Mouse (Mus musculus): ENCODE measurements around the gene Atp1b1.
A peak's percentile ranks its signal among the peaks of the same experiment; 100 is the strongest.

Atp1b1 gene

DNA sequence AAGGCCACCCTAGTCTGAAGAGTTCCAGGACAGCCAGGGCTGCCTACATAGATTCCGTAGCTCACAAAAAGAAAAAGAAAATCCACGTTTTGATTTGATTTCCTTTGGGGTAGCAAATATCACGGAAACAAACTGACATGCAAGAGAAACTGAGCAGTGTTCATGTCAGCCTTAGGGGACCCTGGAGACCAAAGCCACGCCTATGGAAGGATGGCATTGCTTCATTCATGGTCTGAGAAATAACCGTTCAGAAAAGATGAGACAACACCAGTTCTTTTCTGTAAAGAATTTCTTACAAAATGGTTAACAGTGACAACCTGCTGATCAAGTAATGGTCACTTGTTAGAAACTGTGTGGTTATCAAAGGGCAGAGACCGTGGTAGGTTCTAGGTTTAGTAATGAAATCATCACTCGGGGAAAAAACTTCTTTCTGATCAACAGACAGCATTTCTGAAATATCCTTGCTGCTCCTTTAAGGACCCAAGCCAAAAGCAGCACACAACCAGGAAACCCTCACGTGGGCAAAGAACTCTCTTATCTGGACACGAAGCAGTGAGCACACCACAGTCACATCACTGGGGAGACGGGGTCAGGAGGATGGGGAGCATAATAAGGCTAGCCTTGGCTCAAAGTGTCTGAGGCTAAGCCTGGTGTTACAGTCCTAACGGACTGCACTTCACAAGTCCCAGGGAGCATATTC is 17.3 kb downstream of the Atp1b1 start:
- no peak for DNase-seq (ENCODE audit: low spot score)

- no peak for DNase-seq (ENCODE audit: low spot score)
These were observed 17.9 kb downstream of the Atp1b1 start for GRCm38 (mm10) chr1:164440230-164440629.

GRCm38 (mm10) chr1:164436749-164437148 is 21.4 kb downstream of the Atp1b1 start:
- no peak for DNase-seq (ENCODE audit: low spot score)

- no peak for DNase-seq (ENCODE audit: low spot score)
These were observed 24.1 kb downstream of the Atp1b1 start for GRCm38 (mm10) chr1:164434049-164434448.

- DNase-seq (ENCODE audit: low spot score): no peak
These were observed 25.5 kb downstream of the Atp1b1 start for GRCm38 (mm10) chr1:164432649-164433048.

GRCm38 (mm10) chr1:164428644-164429043 is 29.5 kb downstream of the Atp1b1 start:
- no peak for DNase-seq (ENCODE audit: low spot score)

DNA sequence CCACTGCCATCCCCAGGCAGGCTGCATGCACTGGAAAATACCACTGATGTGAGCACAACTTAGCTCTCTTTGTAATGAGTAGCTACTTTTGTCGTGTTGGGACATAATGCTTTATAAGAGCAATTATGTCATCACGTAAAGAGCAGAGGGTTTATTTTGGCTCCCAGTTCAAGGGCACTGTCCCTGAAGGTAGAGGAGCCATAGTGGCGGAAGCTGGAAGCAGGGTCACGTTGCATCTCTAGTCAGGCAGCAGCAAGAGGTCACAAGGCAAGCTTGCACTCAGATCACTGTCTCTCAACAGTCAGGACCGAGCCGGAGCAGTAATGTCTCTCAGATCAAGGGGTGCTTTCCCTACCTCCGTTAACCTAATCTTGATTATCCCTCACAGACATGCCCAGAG is 30.4 kb downstream of the Atp1b1 start:
- DNase-seq (ENCODE audit: low spot score): no peak

GRCm38 (mm10) chr1:164426227-164426626 is 31.9 kb downstream of the Atp1b1 start:
- DNase-seq (ENCODE audit: low spot score): no peak

GRCm38 (mm10) chr1:164420623-164421354 is 37.4 kb downstream of the Atp1b1 start:
- no peak for DNase-seq (ENCODE audit: low spot score)

DNA sequence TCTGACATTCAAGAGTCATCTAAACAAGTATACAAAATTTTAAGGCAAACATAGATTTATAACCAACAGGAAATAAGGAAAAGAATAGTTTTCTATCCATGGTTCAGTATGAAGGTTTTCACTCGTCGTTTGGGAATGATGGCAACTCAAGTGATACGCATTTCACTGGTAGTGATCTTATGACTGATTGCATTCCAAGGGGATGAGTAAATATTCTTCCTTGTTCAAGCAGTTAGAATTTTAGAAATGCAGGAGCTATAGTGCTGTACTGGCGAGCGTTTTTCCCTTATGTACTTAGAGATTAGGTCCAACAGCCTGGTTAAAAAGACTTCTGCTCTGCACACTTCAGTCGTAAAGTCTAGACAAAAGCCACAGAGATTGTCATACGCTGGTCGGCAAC is 38.8 kb downstream of the Atp1b1 start:
- no peak for DNase-seq (ENCODE audit: low spot score)

DNA sequence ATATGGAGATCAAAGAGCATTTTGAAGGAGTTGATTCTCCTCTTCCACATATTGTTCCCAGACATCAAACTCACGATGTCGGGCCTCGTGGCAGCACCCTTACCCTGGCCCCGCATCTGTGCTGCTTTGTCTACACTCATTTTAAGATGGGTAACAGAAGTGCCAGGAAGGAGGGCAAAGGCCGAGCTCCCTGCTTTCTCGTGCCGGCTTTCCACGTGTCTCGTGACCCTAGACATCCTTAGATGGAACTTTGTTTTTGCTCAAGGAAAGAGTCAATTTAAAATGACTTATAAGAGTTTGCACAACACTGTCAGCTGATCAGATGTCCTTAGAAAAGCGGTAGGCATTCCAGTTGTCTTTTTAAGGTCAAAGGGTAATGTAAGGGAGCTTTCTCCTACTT is 39.8 kb downstream of the Atp1b1 start:
- no peak for DNase-seq (ENCODE audit: low spot score)

- no peak for DNase-seq (ENCODE audit: low spot score)
These were observed 40.6 kb downstream of the Atp1b1 start for GRCm38 (mm10) chr1:164417604-164418003.

DNA sequence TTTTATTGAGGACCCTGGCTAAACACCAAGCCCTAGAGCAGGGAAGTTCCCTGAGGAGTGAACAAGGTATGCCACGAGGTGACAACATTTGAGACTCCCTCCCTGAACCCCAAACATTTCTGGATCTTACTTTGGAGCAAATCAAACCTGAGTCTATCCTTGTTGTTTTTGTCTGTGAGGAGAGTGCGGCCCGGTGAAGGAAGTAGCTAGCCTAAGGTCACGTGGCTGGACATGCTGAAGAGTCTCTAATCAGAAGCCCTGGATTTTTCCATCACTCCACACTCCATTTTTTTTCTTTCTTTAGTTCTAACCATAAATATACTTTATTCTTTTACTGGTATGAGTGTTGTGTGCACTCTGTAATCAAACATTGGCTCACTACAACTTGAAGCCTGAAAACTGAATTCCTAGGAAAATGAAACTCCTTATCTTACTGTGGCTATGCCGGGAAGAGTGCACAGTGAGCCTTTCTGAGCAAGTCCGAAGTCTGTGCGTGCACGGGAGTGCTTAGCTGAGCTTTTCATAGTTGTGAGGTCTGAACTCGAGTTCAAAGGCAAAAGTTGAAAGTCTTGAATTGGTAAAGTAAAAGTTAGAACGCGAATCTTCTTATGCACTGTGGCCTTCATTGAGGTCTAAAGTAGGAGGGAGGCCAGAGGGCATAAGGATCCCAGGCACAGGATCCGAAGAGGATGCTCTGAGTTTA is 41.3 kb downstream of the Atp1b1 start:
- DNase-seq (ENCODE audit: low spot score): no peak

DNA sequence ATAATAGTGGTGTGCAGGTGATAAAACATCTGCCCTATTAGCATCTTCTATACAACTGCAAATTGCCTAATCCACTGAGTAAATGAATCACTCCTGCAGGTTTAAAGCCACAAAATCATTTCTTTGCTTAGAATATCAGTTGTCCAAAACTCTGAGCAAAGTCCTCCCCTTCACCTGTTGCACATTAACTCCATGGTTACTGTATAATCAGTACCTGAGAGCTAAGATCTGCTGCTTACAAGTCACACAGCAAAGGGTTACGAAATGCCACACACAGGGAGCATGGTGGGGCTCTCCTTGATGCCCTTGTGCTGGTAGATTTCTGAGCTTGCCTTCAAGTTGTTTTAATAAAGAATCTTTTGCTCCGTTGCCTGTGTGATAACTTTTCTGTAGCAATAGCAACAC is 42.8 kb downstream of the Atp1b1 start:
- no peak for DNase-seq (ENCODE audit: low spot score)

- peak; percentile 61 for DNase-seq (ENCODE audit: low spot score)
These were observed 44.5 kb downstream of the Atp1b1 start for GRCm38 (mm10) chr1:164413608-164414007.

DNA sequence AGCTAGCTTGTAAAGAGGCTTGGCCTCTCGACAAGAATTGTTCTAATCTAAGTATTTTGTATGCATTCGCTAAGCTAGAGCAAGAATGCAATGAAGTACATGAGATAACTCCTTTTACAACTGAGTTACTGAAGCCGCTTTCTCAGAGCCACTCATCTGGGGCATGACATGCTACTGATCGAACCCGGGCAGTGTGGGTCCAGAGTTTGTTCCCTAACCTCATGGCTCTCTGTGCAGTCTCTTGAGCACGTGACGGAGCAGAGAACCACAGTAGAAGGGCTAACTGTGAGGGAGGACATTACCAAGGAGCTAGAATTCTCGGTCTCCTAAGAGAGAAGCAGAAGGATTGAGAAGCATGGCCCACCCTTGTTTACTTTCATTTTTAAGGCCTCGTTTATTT is 45.2 kb downstream of the Atp1b1 start:
- no peak for DNase-seq (ENCODE audit: low spot score)

DNA sequence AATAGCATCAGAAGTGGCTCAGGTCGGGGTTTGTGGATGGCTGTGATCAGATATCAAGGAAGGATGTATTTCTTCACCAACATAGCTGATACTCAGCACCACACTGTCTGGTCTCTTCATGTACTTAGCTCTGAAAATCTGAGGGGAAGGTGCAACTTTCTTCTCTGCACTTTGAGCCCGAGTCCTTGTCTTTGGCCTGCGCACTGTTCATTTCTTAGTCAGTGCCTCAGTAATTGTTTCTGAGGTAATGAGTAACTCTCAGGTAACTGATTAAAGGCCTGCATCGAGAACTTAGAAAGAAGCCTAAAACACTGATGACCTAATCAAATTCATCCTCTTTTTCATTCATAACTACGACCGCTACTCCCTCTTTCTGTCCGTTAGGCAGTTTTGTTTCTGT is 46.8 kb downstream of the Atp1b1 start:
- no peak for DNase-seq (ENCODE audit: low spot score)

DNA sequence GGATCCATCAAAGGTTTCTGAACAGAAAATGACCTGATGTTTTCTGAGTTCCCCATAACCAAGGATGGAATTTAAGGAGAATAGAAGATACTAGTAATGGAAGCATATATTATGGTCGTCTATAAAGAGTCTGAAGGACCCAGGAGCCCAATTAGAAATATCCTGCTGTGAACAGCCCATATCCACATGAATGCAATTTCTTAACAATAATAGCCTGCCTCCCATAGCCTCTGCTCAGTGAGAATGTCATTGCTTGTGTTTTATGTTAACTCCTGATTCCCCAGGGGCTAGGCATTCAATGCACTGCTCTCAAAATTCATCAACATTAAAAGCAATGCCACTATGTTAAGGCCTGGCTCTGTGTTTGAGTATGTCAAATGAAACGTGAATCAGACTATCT is 49.5 kb downstream of the Atp1b1 start:
- DNase-seq (ENCODE audit: low spot score): no peak

DNA sequence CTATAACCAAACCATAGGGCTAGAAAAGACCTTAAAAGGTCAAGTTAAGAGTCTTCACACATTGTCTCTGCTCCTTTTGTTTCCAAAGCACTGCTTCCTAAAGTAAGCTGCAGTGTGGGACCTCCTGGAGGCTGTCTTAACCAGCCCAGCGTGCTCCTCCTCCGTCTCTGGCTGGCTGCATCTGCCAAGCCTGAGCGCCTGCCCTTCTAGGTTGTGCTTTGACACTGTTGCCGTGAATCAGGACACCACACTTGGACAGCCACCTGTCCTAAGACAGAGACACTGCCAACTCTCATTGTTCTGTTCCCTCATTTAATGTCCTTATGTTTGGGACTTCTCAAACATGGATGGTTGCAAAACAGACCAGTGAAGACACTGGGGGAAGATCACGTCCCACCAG is 51.6 kb downstream of the Atp1b1 start:
- no peak for DNase-seq (ENCODE audit: low spot score)

DNA sequence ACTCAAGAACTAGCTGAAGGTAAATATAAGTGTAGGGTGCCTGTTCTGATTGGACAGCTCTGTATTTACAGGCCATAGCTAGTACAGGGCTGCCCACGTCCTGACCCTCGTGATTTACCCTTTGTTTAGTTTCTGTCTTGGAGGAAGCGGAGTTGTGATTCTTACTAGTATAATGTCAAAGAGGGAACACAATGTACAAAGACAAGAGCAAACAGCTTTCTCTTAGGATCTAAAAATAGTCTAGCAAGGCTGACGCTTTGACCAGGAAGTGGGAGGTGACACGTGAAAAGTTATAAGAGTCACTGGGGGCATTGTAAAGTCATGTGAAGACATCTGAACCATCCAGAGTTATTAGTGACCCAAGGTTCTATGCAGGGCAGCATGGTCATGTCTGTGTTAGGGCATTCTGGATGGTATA is 52.8 kb downstream of the Atp1b1 start:
- DNase-seq (ENCODE audit: low spot score): peak; percentile 53

DNA sequence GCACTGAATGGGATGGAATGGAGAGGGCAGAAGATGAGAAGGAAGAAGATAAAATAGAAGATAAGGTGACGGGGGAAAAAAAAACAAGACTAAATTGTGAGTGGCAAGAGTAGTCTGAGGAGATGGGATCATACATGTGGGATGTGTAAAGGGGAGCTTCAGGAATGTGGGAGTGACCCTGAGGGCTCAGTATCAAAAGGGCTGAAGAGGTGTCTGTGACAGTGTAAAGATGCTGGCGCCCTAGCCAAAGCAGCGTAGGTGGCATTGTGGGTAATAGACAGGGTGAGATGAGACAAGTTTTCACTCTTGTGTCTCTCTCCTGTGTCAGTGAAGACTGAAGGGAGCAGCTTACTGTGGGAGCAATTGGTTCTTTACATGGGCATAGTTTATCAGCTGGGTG is 58.6 kb downstream of the Atp1b1 start:
- DNase-seq (ENCODE audit: low spot score): no peak

- no peak for DNase-seq (ENCODE audit: low spot score)
These were observed 60.5 kb downstream of the Atp1b1 start for GRCm38 (mm10) chr1:164397672-164398071.

- no peak for DNase-seq (ENCODE audit: low spot score)
These were observed 62.9 kb downstream of the Atp1b1 start for GRCm38 (mm10) chr1:164395131-164395780.

All from lung, postnatal 25 days (tissue).